Mouse (Mus musculus) ES-Bruce4 (cell line): ENCODE data around the gene Ston1.

Experiments
- EP300 ChIP-seq: IDR thresholded peaks from 2 replicates; pipeline ENCODE4 v1.6.1; 2011; ENCODE audit warnings: low read depth, low read length; ENCODE audit not compliant: insufficient read depth
- POLR2A ChIP-seq: IDR thresholded peaks from one replicate; pipeline ENCODE4 v1.8.1; 2011; ENCODE audit warnings: low read length; ENCODE audit not compliant: insufficient read depth

DNA sequence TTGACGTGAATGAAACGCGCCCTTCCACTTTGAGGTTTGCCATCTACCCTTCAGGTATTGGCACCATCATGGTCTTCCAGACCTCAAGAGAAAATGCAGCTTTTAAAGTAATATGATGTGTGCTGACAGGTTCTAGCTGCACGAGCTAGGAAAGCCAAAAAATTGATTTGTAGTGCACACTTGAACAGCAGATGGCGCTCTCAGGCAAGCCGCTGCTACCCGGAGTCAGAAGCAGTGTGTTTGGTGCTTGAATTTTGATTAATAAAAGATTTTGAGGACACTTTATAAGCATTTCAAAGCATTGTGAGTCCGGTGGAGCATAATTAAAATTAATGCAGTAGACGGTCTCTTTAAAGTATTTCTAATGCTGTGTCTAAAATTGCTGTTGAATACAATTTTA is 54.5 kb downstream of the Ston1 start:
- TF ChIP-seq POLR2A (no peak), EP300 (no peak)
